Mouse (Mus musculus): ENCODE measurements around the gene Abca7. TPM values are rescaled to one million over a fixed set of nuclear protein-coding genes. Genes with fewer than 3 reads are reported as not detected.

Abca7 gene
- polyA plus RNA-seq, 1 experiment: 79.5 TPM

GRCm38 (mm10) chr10:80057683-80058326, 61.5 kb downstream of the Abca7 start:
- no peaks in the 10 kb centered on the region for H3K27me3 ChIP-seq (ENCODE audit: control insufficient read depth, insufficient read depth, low read length)
- TF ChIP-seq CTCF (IDR thresholded peaks at IDR 0.05; ENCODE audit: borderline replicate concordance, control insufficient read depth, extremely low read depth, insufficient read depth, low read length, poor library complexity) (no peak), POLR2A (IDR thresholded peaks at IDR 0.05; ENCODE audit: control insufficient read depth, extremely low read depth, insufficient read depth, low read length, poor library complexity) (no peak)
- 96% methylated on average over 30 of the region's 30 CpGs for WGBS
- DNase-seq: no peak
- peaks cover 17% of the 10 kb centered on the region for H3K4me1 ChIP-seq (replicated peaks; ENCODE audit: control insufficient read depth, insufficient read depth, low read length)
- H3K4me3 ChIP-seq (ENCODE audit: control insufficient read depth, insufficient read depth, low read length): no peak overlapping the region
- no peak overlapping the region for H3K27ac ChIP-seq (ENCODE audit: control insufficient read depth, insufficient read depth, low read length)
- peaks cover 47% of the 10 kb centered on the region for H3K36me3 ChIP-seq (ENCODE audit: control insufficient read depth, insufficient read depth, low read length)

DNA sequence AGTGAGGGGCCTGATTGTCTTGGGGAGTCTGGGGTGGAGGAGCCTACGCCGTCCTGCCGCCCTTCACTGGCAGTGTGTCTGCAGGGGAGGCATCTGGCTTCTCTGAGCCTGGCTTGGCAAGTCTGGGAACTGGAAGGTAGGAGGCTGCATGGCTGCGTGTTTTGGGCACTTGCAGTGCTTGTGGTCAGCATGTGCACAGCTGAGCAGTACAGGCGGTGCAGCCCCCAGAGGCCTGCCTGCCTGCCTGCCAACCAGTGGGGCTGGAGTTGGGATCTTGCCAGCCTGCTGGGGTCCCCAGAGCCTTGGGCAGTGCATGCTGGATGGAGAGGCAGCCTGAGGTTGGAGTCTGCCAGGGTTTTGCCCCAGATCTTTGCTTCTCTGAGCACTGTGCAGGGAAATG, 66.8 kb downstream of the Abca7 start:
- no peak for TF ChIP-seq POLR2A (IDR thresholded peaks at IDR 0.05; ENCODE audit: control insufficient read depth, extremely low read depth, insufficient read depth, low read length, poor library complexity)
- TF ChIP-seq CTCF (IDR thresholded peaks at IDR 0.05; ENCODE audit: borderline replicate concordance, control insufficient read depth, extremely low read depth, insufficient read depth, low read length, poor library complexity): no peak
- peaks cover 33% of the 10 kb centered on the region for H3K36me3 ChIP-seq (ENCODE audit: control insufficient read depth, insufficient read depth, low read length)
- H3K4me1 ChIP-seq (replicated peaks; ENCODE audit: control insufficient read depth, insufficient read depth, low read length): no peaks in the 10 kb centered on the region
- DNase-seq: no peak
- no peak overlapping the region for H3K4me3 ChIP-seq (ENCODE audit: control insufficient read depth, insufficient read depth, low read length)
- no peak overlapping the region for H3K27ac ChIP-seq (ENCODE audit: control insufficient read depth, insufficient read depth, low read length)
- WGBS: 94% methylated on average over 5 of the region's 5 CpGs
- H3K27me3 ChIP-seq (ENCODE audit: control insufficient read depth, insufficient read depth, low read length): no peaks in the 10 kb centered on the region

GRCm38 (mm10) chr10:80063877-80064650, 67.8 kb downstream of the Abca7 start:
- 97% methylated on average over 23 of the region's 23 CpGs for WGBS
- DNase-seq: peak; percentile 40
- H3K4me3 ChIP-seq (ENCODE audit: control insufficient read depth, insufficient read depth, low read length): no peak overlapping the region

More at GRCm38 (mm10) chr10:80063877-80064650, 67.8 kb downstream of the Abca7 start:
- H3K36me3 ChIP-seq (ENCODE audit: control insufficient read depth, insufficient read depth, low read length): peaks cover 32% of the 10 kb centered on the region
- no peak overlapping the region for H3K27ac ChIP-seq (ENCODE audit: control insufficient read depth, insufficient read depth, low read length)
- no peak for TF ChIP-seq CTCF (IDR thresholded peaks at IDR 0.05; ENCODE audit: borderline replicate concordance, control insufficient read depth, extremely low read depth, insufficient read depth, low read length, poor library complexity)
- no peak for TF ChIP-seq POLR2A (IDR thresholded peaks at IDR 0.05; ENCODE audit: control insufficient read depth, extremely low read depth, insufficient read depth, low read length, poor library complexity)
- H3K4me1 ChIP-seq (replicated peaks; ENCODE audit: control insufficient read depth, insufficient read depth, low read length): no peaks in the 10 kb centered on the region
- no peaks in the 10 kb centered on the region for H3K27me3 ChIP-seq (ENCODE audit: control insufficient read depth, insufficient read depth, low read length)

Other genes starting within 250 kb of the Abca7 start
- gene Polrmt, start 249.9 kb upstream of the Abca7 start, polyA plus RNA-seq (2012; rRNA removed): 104 and 109 TPM in 2 replicates
- gene Fgf22, start 241.4 kb upstream of the Abca7 start, polyA plus RNA-seq (2012; rRNA removed): not detected in 2 replicates
- 375 and 472 TPM in 2 replicates for gene Rnf126, start 229.5 kb upstream of the Abca7 start, polyA plus RNA-seq (2012; rRNA removed)
- 15.9 and 17.1 TPM in 2 replicates for gene Fstl3, start 219.2 kb upstream of the Abca7 start, polyA plus RNA-seq (2012; rRNA removed)
- gene Prss57, start 205.5 kb upstream of the Abca7 start, polyA plus RNA-seq (2012; rRNA removed): 23.4 and 30.1 TPM in 2 replicates
- 63.7 and 87.8 TPM in 2 replicates for gene Palm, start 202.9 kb upstream of the Abca7 start, polyA plus RNA-seq (2012; rRNA removed)
- 6.6 and 6.8 TPM in 2 replicates for gene Misp, start 175.5 kb upstream of the Abca7 start, polyA plus RNA-seq (2012; rRNA removed)
- 583 and 703 TPM in 2 replicates for gene Ptbp1, start 142.1 kb upstream of the Abca7 start, polyA plus RNA-seq (2012; rRNA removed)
- 5.3 and 9.2 TPM in 2 replicates for gene Prtn3, start 122.0 kb upstream of the Abca7 start, polyA plus RNA-seq (2012; rRNA removed)
- gene Plppr3, start 121.9 kb upstream of the Abca7 start, polyA plus RNA-seq (2012; rRNA removed): 1.1 and 1.9 TPM in 2 replicates
- 3.7 and 8.9 TPM in 2 replicates for gene Elane, start 110.2 kb upstream of the Abca7 start, polyA plus RNA-seq (2012; rRNA removed)
- 1,248 and 1,398 TPM in 2 replicates for gene Cfd, start 105.6 kb upstream of the Abca7 start, polyA plus RNA-seq (2012; rRNA removed)
- gene Med16, start 87.6 kb upstream of the Abca7 start, polyA plus RNA-seq (2012; rRNA removed): 103 and 121 TPM in 2 replicates
- gene Gm26602, start 85.6 kb upstream of the Abca7 start, polyA plus RNA-seq (2012; rRNA removed): not detected in 2 replicates
- 5.8 and 7.5 TPM in 2 replicates for gene Kiss1r, start 79.5 kb upstream of the Abca7 start, polyA plus RNA-seq (2012; rRNA removed)
- gene R3hdm4, start 75.3 kb upstream of the Abca7 start, polyA plus RNA-seq (2012; rRNA removed): 279 and 303 TPM in 2 replicates
- gene Arid3a, start 69.5 kb upstream of the Abca7 start, polyA plus RNA-seq (2012; rRNA removed): 12.5 and 13.5 TPM in 2 replicates
- 68.1 and 74.5 TPM in 2 replicates for gene Wdr18, start 36.3 kb upstream of the Abca7 start, polyA plus RNA-seq (2012; rRNA removed)
- gene Grin3b, start 25.8 kb upstream of the Abca7 start, polyA plus RNA-seq (2012; rRNA removed): 0.07 and 0.14 TPM in 2 replicates
- gene Tmem259, start 12.2 kb upstream of the Abca7 start, polyA plus RNA-seq (2012; rRNA removed): 540 and 566 TPM in 2 replicates
- 239 and 245 TPM in 2 replicates for gene Cnn2, start 7.9 kb upstream of the Abca7 start, polyA plus RNA-seq (2012; rRNA removed)
- gene Arhgap45, start 20.2 kb downstream of the Abca7 start, polyA plus RNA-seq (2012; rRNA removed): 1,362 and 1,504 TPM in 2 replicates
- gene Polr2e, start 43.3 kb downstream of the Abca7 start, polyA plus RNA-seq (2012; rRNA removed): 211 and 226 TPM in 2 replicates
- 517 and 598 TPM in 2 replicates for gene Gpx4, start 50.7 kb downstream of the Abca7 start, polyA plus RNA-seq (2012; rRNA removed)
- 127 and 138 TPM in 2 replicates for gene Sbno2, start 109.1 kb downstream of the Abca7 start, polyA plus RNA-seq (2012; rRNA removed)
- 265 and 270 TPM in 2 replicates for gene Stk11, start 119.3 kb downstream of the Abca7 start, polyA plus RNA-seq (2012; rRNA removed)
- 1,163 and 1,361 TPM in 2 replicates for gene Atp5d, start 142.1 kb downstream of the Abca7 start, polyA plus RNA-seq (2012; rRNA removed)
- gene Cbarp, start 144.3 kb downstream of the Abca7 start, polyA plus RNA-seq (2012; rRNA removed): 34.0 and 37.7 TPM in 2 replicates
- gene Midn, start 151.8 kb downstream of the Abca7 start, polyA plus RNA-seq (2012; rRNA removed): 342 and 374 TPM in 2 replicates
- 173 and 193 TPM in 2 replicates for gene Cirbp, start 169.5 kb downstream of the Abca7 start, polyA plus RNA-seq (2012; rRNA removed)
- gene 1600002K03Rik, start 176.4 kb downstream of the Abca7 start, polyA plus RNA-seq (2012; rRNA removed): 11.1 and 14.8 TPM in 2 replicates
- gene Efna2, start 183.0 kb downstream of the Abca7 start, polyA plus RNA-seq (2012; rRNA removed): 3.1 and 3.6 TPM in 2 replicates
- gene Mum1, start 229.9 kb downstream of the Abca7 start, polyA plus RNA-seq (2012; rRNA removed): 111 and 113 TPM in 2 replicates